ENCODE assay signal across 12 mouse cellular contexts in genomic region chr1:89626940-89627339, GRCm38 (mm10).
A peak's percentile ranks its signal among the peaks of the same experiment; 100 is the strongest.
DNase-seq lines count a peak whose midpoint lies in the region; ATAC-seq lines count a peak whose summit lies in the region.
"Had no signal": no experiment of that assay in that cellular context is flagged by ENCODE, and none has a peak within 500 bp of the region (broad histone marks: within the 10 kb centered on the region; RNA-seq: fewer than 3 reads in every experiment).

No protein-coding gene starts in this region.

- H3K4me1 ChIP-seq in forebrain, embryonic 13.5 days: peaks cover 7% of the 10 kb centered on the region
- peaks cover 17% of the 10 kb centered on the region; the same call in 1 of the 2 replicates for H3K4me1 ChIP-seq in forebrain, embryonic 15.5 days
- peaks cover 6% of the 10 kb centered on the region for H3K4me1 ChIP-seq in neural tube, embryonic 12.5 days
- H3K4me1 ChIP-seq in midbrain, embryonic 11.5 days (ENCODE audit: control insufficient read depth, insufficient read depth, low read length): no peaks in the 10 kb centered on the region
- H3K4me1 ChIP-seq: liver, embryonic 15.5 days had no signal

- H3K9me3 ChIP-seq in forebrain, embryonic 13.5 days (replicated peaks): no peaks in the 10 kb centered on the region
- H3K9me3 ChIP-seq in forebrain, embryonic 15.5 days: no peaks in the 10 kb centered on the region
- H3K9me3 ChIP-seq in neural tube, embryonic 12.5 days: no peaks in the 10 kb centered on the region
- H3K9me3 ChIP-seq in midbrain, embryonic 11.5 days (ENCODE audit: control insufficient read depth, low read length): no peaks in the 10 kb centered on the region
- H3K9me3 ChIP-seq: heart, embryonic 10.5 days; liver, embryonic 15.5 days had no signal

- ATAC-seq in forebrain, embryonic 13.5 days: no peak
- ATAC-seq in forebrain, embryonic 15.5 days (replicated peaks): no peak
- ATAC-seq in neural tube, embryonic 12.5 days (ENCODE audit: low FRiP score, low read depth): no peak
- ATAC-seq in midbrain, embryonic 11.5 days (ENCODE audit: low FRiP score): no peak
- ATAC-seq: forebrain, embryonic 14.5 days had no signal

- 70% methylated on average over 10 of the region's 10 CpGs for WGBS in forebrain, embryonic 13.5 days
- 78% methylated on average over 10 of the region's 10 CpGs for WGBS in forebrain, embryonic 15.5 days
- WGBS in neural tube, embryonic 12.5 days: 62% methylated on average over 10 of the region's 10 CpGs
- 78% methylated on average over 10 of the region's 10 CpGs for WGBS in midbrain, embryonic 11.5 days

- no peak for DNase-seq in neural tube, embryonic 10.5 days (ENCODE audit: extremely low spot score, low spot score)
- DNase-seq in midbrain, embryonic 11.5 days (ENCODE audit: low spot score, missing footprints): no peak
- DNase-seq in urinary bladder, postnatal 10 days (ENCODE audit: low spot score): no peak
- DNase-seq in layer of hippocampus, adult 11-12 months (ENCODE audit: low spot score): no peak
- no peak for DNase-seq in layer of hippocampus, adult 18-20 months (ENCODE audit: low spot score in 2 of 2)
- DNase-seq: B cell, adult 2 months had no signal

- H3K4me3 ChIP-seq in forebrain, embryonic 13.5 days: no peak overlapping the region
- H3K4me3 ChIP-seq in forebrain, embryonic 15.5 days: no peak overlapping the region
- H3K4me3 ChIP-seq in neural tube, embryonic 12.5 days: no peak overlapping the region
- no peak overlapping the region for H3K4me3 ChIP-seq in midbrain, embryonic 11.5 days (ENCODE audit: low read depth, low read length)
- H3K4me3 ChIP-seq: heart, embryonic 10.5 days; liver, embryonic 15.5 days had no signal

- 0 out of 2 replicates have a peak overlapping the region, but pooled peaks have one; percentile 12 for H3K9ac ChIP-seq in forebrain, embryonic 13.5 days
- no peak overlapping the region for H3K9ac ChIP-seq in forebrain, embryonic 15.5 days (replicated peaks)
- H3K9ac ChIP-seq in neural tube, embryonic 12.5 days: no peak overlapping the region
- H3K9ac ChIP-seq in midbrain, embryonic 11.5 days (ENCODE audit: low read length): no peak overlapping the region
- H3K9ac ChIP-seq: liver, embryonic 15.5 days had no signal

- H3K27me3 ChIP-seq in forebrain, embryonic 13.5 days: no peaks in the 10 kb centered on the region
- H3K27me3 ChIP-seq in forebrain, embryonic 15.5 days: no peaks in the 10 kb centered on the region
- H3K27me3 ChIP-seq in neural tube, embryonic 12.5 days (replicated peaks): no peaks in the 10 kb centered on the region
- no peaks in the 10 kb centered on the region for H3K27me3 ChIP-seq in midbrain, embryonic 11.5 days (ENCODE audit: control insufficient read depth, insufficient read depth, low read length)
- H3K27me3 ChIP-seq: liver, embryonic 15.5 days had no signal

- peak overlapping the region; percentile 21; the same call in 1 of the 2 replicates for H3K27ac ChIP-seq in forebrain, embryonic 13.5 days
- no peak overlapping the region for H3K27ac ChIP-seq in forebrain, embryonic 15.5 days (replicated peaks)
- H3K27ac ChIP-seq in neural tube, embryonic 12.5 days: peak overlapping the region; percentile 42; the same call in 1 of the 2 replicates
- 0 out of 2 replicates have a peak overlapping the region, but pooled peaks have one; percentile 30 for H3K27ac ChIP-seq in midbrain, embryonic 11.5 days (ENCODE audit: low read depth, low read length)
- H3K27ac ChIP-seq: heart, embryonic 10.5 days; liver, embryonic 15.5 days had no signal

- H3K36me3 ChIP-seq in forebrain, embryonic 13.5 days (ENCODE audit: poor library complexity, severe bottlenecking): peaks cover 23% of the 10 kb centered on the region
- peaks cover 4% of the 10 kb centered on the region; the same call in 1 of the 2 replicates for H3K36me3 ChIP-seq in forebrain, embryonic 15.5 days
- H3K36me3 ChIP-seq in neural tube, embryonic 12.5 days: peaks cover 32% of the 10 kb centered on the region
- no peaks in the 10 kb centered on the region for H3K36me3 ChIP-seq in midbrain, embryonic 11.5 days (ENCODE audit: control insufficient read depth, insufficient read depth, low read length)
- H3K36me3 ChIP-seq: liver, embryonic 15.5 days had no signal

- H3K4me2 ChIP-seq in forebrain, embryonic 13.5 days: no peak overlapping the region
- H3K4me2 ChIP-seq in forebrain, embryonic 15.5 days (replicated peaks): no peak overlapping the region
- H3K4me2 ChIP-seq in neural tube, embryonic 12.5 days (replicated peaks): no peak overlapping the region
- H3K4me2 ChIP-seq in midbrain, embryonic 11.5 days: no peak overlapping the region
- H3K4me2 ChIP-seq: liver, embryonic 15.5 days had no signal
